Mouse (Mus musculus): ENCODE results near the gene Cog4.
"Not testable (repeated sequence)": the region's sequence is repeated elsewhere in the genome, so short reads cannot be mapped to it uniquely, and the experiment has no call there.

Gene Cog4

GRCm38 (mm10) chr8:110889904-110890470 is 43.6 kb downstream of the Cog4 start:
- peak; percentile 9 for DNase-seq (ENCODE audit: low read depth, low spot score)

GRCm38 (mm10) chr8:110892040-110892439 is 45.6 kb downstream of the Cog4 start:
- DNase-seq (ENCODE audit: low read depth, low spot score) = no peak

- no peak for DNase-seq (ENCODE audit: low read depth, low spot score)
These were observed 46.5 kb downstream of the Cog4 start for GRCm38 (mm10) chr8:110892913-110893312.

- no peak for DNase-seq (ENCODE audit: low read depth, low spot score)
These were observed 48.5 kb downstream of the Cog4 start for GRCm38 (mm10) chr8:110894851-110895250.

GRCm38 (mm10) chr8:110895254-110895653 is 48.9 kb downstream of the Cog4 start:
- no peak for DNase-seq (ENCODE audit: low read depth, low spot score)

- DNase-seq (ENCODE audit: low read depth, low spot score) = no peak
These were observed 49.4 kb downstream of the Cog4 start for GRCm38 (mm10) chr8:110895812-110896211.

GRCm38 (mm10) chr8:110897495-110897894 is 51.1 kb downstream of the Cog4 start:
- DNase-seq (ENCODE audit: low read depth, low spot score) = no peak

- no peak for DNase-seq (ENCODE audit: low read depth, low spot score)
These were observed 54.7 kb downstream of the Cog4 start for GRCm38 (mm10) chr8:110901056-110901455.

- DNase-seq (ENCODE audit: low read depth, low spot score) = peak; percentile 81
These were observed 55.6 kb downstream of the Cog4 start, which contains the start of gene Fuk for GRCm38 (mm10) chr8:110901839-110902578. TSS of gene Fuk (minus strand) at chr8:110902488.

GRCm38 (mm10) chr8:110902579-110902965 is 56.2 kb downstream of the Cog4 start:
- DNase-seq (ENCODE audit: low read depth, low spot score) = no peak

- DNase-seq (ENCODE audit: low read depth, low spot score) = no peak
These were observed 59.0 kb downstream of the Cog4 start for GRCm38 (mm10) chr8:110905404-110905803.

GRCm38 (mm10) chr8:110906682-110907081 is 60.3 kb downstream of the Cog4 start:
- DNase-seq (ENCODE audit: low read depth, low spot score) = no peak

- DNase-seq (ENCODE audit: low read depth, low spot score) = not testable (repeated sequence)
These were observed 63.5 kb downstream of the Cog4 start for GRCm38 (mm10) chr8:110909850-110910249.

- no peak for DNase-seq (ENCODE audit: low read depth, low spot score)
These were observed 65.5 kb downstream of the Cog4 start for GRCm38 (mm10) chr8:110911576-110912570.

- DNase-seq (ENCODE audit: low read depth, low spot score) = no peak
These were observed 71.0 kb downstream of the Cog4 start for GRCm38 (mm10) chr8:110917415-110917814.

- DNase-seq (ENCODE audit: low read depth, low spot score) = no peak
These were observed 71.6 kb downstream of the Cog4 start for GRCm38 (mm10) chr8:110918027-110918426.

- peak; percentile 38 for DNase-seq (ENCODE audit: low read depth, low spot score)
These were observed 72.1 kb downstream of the Cog4 start for GRCm38 (mm10) chr8:110918460-110918859.

- DNase-seq (ENCODE audit: low read depth, low spot score) = peak; percentile 97
These were observed 73.1 kb downstream of the Cog4 start, which contains the start of gene St3gal2 for GRCm38 (mm10) chr8:110919341-110920031. TSS of gene St3gal2 (plus strand) at chr8:110919922.

- DNase-seq (ENCODE audit: low read depth, low spot score) = no peak
These were observed 73.8 kb downstream of the Cog4 start for GRCm38 (mm10) chr8:110920032-110920772.

- no peak for DNase-seq (ENCODE audit: low read depth, low spot score)
These were observed 74.4 kb downstream of the Cog4 start for GRCm38 (mm10) chr8:110920773-110921277.
